Mouse (Mus musculus): ENCODE measurements around the gene Kptn. TPM values are rescaled to one million over a fixed set of nuclear protein-coding genes. Genes with fewer than 3 reads are reported as not detected.

The Kptn gene
- polyA plus RNA-seq, 1 experiment from 2014 or later = 20.7 TPM

DNA sequence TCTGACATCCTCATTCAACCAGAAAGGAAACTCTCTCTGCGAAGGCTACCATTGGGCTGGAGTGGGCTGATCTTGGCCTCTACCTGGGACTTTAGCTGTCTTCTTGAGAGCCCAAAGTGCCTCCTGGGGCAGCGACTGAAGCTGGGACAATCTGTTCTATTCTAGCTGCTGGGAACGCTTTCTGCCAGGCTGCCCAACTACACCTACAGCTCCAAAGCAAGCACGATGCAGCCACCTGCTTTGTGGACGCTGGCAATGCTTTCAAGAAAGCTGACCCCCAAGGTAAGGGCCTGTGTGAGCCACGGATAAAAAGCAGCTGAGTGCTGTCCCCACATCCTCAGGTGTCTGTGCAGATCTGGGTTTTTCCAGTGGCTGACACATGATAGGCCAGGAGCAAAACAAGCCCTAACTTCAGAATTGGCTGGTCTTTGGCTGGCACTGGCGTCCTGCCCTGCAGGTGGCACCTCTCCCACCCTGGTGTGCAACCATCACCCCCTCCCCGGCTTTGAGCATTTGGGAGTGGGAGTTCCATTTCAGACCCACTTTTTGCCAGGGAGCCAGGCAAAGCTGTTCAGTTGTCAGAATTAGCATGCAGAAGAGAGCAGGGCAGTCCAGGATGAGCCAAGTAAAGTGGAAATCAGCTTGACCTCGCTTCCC is 10.7 kb upstream of the Kptn start:
- Histone ChIP-seq H3K4me2 (no peak overlapping the region), H3K9ac (ENCODE audit: low read depth, low read length) (no peak overlapping the region), H3K4me3 (ENCODE audit: low read depth, low read length) (no peak overlapping the region), H3K36me3 (ENCODE audit: control insufficient read depth, insufficient read depth, low read length) (peaks cover 48% of the 10 kb centered on the region), H3K9me3 (ENCODE audit: control insufficient read depth, low read length) (no peaks in the 10 kb centered on the region), H3K27ac (ENCODE audit: low read depth, low read length) (no peak overlapping the region), H3K27me3 (replicated peaks; ENCODE audit: control insufficient read depth, insufficient read depth, low read length) (no peaks in the 10 kb centered on the region), H3K4me1 (replicated peaks; ENCODE audit: control insufficient read depth, insufficient read depth, low read length) (no peaks in the 10 kb centered on the region)
- DNase-seq (ENCODE audit: low spot score) = no peak
- 89% methylated on average over 9 of the region's 9 CpGs for WGBS
- ATAC-seq (replicated peaks; ENCODE audit: low FRiP score) = no peak

DNA sequence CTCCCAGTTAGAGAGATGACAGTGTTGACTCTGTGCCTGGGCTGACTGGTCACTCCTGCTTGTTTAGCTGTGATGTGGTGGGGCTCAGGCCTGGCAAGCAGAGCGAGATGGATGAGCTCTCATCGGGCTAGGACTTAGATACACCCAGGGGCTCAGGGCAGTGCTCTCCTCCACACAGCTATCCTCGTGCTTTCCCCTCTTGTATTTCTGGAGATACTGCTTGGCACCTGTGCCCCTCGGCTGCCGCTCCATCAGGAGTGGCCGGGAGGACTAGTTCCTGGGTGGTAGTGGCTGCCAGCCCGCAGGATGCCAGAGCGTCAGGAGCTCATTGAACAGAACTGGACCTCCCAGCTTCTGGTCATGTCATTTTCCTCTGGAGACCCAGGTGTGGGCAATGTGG is 9.5 kb upstream of the Kptn start:
- no peak overlapping the region; the same call in 1 of the 2 replicates for H3K9ac ChIP-seq (ENCODE audit: low read depth, low read length)
- 92% methylated on average over 8 of the region's 8 CpGs for WGBS

DNA sequence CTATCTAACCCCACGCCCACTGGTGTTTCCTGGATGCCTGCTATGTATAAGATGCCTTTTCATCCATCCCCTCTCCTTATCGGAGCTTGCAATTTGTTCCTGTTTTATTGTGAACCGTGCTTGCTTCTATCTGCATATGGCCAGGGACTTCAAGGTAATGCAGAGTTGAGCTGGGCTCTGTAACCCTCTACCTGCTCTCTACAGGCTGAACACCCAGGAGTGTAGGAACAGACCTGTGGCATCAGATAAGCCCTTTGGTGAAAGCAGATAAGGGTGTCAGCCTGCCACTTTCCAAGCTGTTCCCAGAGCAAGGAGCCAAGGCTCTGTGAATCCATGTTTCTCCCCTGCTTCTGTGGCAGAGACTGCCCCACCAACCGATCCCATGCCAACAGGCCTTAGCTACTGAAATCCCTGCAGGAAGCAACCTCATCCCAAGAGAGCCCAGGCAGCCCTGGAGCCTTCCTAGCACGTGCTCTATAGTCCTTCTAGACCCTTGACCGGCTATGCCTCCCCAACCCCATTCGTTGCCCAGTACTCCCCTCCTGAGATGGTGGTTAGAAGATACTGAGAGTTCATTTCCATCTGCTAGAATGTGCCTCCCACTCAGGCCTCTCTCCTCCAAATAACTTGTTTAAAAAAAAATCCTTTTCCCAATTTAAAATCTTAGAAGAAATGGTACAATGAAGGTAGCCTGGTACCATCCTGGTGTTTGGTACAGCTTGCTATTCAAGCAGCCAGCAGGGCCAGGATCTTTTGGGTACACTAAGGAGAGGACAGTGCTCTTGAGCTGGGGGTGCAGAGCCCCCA is 8.2 kb upstream of the Kptn start:
- 86% methylated on average over 7 of the region's 7 CpGs for WGBS

More for the DNA sequence above, 9.5 kb upstream of the Kptn start:
- Histone ChIP-seq H3K36me3 (ENCODE audit: control insufficient read depth, insufficient read depth, low read length) (peaks cover 53% of the 10 kb centered on the region), H3K27ac (ENCODE audit: low read depth, low read length) (no peak overlapping the region), H3K4me1 (replicated peaks; ENCODE audit: control insufficient read depth, insufficient read depth, low read length) (no peaks in the 10 kb centered on the region), H3K27me3 (replicated peaks; ENCODE audit: control insufficient read depth, insufficient read depth, low read length) (no peaks in the 10 kb centered on the region), H3K9me3 (ENCODE audit: control insufficient read depth, low read length) (no peaks in the 10 kb centered on the region), H3K4me2 (no peak overlapping the region), H3K4me3 (ENCODE audit: low read depth, low read length) (no peak overlapping the region)
- ATAC-seq (replicated peaks; ENCODE audit: low FRiP score) (no peak), DNase-seq (ENCODE audit: low spot score) (no peak)

DNA sequence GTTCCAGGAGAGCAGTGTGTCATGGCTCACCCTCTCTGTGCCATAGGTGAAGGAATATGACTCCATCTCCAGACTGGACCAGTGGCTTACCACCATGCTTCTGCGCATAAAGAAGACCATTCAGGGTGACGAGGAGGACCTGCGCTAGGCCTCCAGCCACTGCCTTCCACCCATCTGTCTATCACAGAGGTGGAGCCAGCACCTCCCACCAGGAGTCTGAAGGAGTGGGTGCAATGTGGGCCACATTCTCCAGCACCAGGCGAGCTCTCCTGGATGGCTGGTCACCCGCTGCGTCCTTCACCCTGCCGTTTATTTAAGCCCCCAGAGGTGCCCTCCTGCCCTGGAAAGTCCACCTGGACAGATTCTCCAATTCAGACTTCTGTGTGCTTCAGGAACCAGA is 3.3 kb upstream of the Kptn start:
- H3K4me1 ChIP-seq (replicated peaks; ENCODE audit: control insufficient read depth, insufficient read depth, low read length) = no peaks in the 10 kb centered on the region; the same call in 1 of the 2 replicates
- no peak overlapping the region for H3K4me2 ChIP-seq
- no peaks in the 10 kb centered on the region for H3K9me3 ChIP-seq (ENCODE audit: control insufficient read depth, low read length)
- DNase-seq (ENCODE audit: low spot score) (no peak), ATAC-seq (replicated peaks; ENCODE audit: low FRiP score) (no peak)
- H3K4me3 ChIP-seq (ENCODE audit: low read depth, low read length) = no peak overlapping the region
- no peak overlapping the region for H3K9ac ChIP-seq (ENCODE audit: low read depth, low read length)
- H3K36me3 ChIP-seq (ENCODE audit: control insufficient read depth, insufficient read depth, low read length) = peaks cover 42% of the 10 kb centered on the region
- no peak overlapping the region for H3K27ac ChIP-seq (ENCODE audit: low read depth, low read length)
- WGBS = 95% methylated on average over 7 of the region's 7 CpGs
- H3K27me3 ChIP-seq (replicated peaks; ENCODE audit: control insufficient read depth, insufficient read depth, low read length) = no peaks in the 10 kb centered on the region

More for the DNA sequence above, 8.2 kb upstream of the Kptn start:
- Histone ChIP-seq H3K27ac (ENCODE audit: low read depth, low read length) (no peak overlapping the region), H3K4me2 (no peak overlapping the region), H3K4me1 (replicated peaks; ENCODE audit: control insufficient read depth, insufficient read depth, low read length) (no peaks in the 10 kb centered on the region), H3K9ac (ENCODE audit: low read depth, low read length) (no peak overlapping the region), H3K27me3 (replicated peaks; ENCODE audit: control insufficient read depth, insufficient read depth, low read length) (no peaks in the 10 kb centered on the region), H3K36me3 (ENCODE audit: control insufficient read depth, insufficient read depth, low read length) (peaks cover 65% of the 10 kb centered on the region), H3K4me3 (ENCODE audit: low read depth, low read length) (no peak overlapping the region), H3K9me3 (ENCODE audit: control insufficient read depth, low read length) (no peaks in the 10 kb centered on the region)
- no peak for ATAC-seq (replicated peaks; ENCODE audit: low FRiP score)
- no peak for DNase-seq (ENCODE audit: low spot score)

GRCm38 (mm10) chr7:16117100-16117499 is 2.6 kb upstream of the Kptn start:
- H3K9me3 ChIP-seq (ENCODE audit: control insufficient read depth, low read length) = no peaks in the 10 kb centered on the region
- ATAC-seq (replicated peaks; ENCODE audit: low FRiP score) (no peak), DNase-seq (ENCODE audit: low spot score) (no peak)
- H3K9ac ChIP-seq (ENCODE audit: low read depth, low read length) = no peak overlapping the region
- H3K27ac ChIP-seq (ENCODE audit: low read depth, low read length) = no peak overlapping the region
- 83% methylated on average over 3 of the region's 3 CpGs for WGBS
- no peak overlapping the region for H3K4me3 ChIP-seq (ENCODE audit: low read depth, low read length)
- H3K4me2 ChIP-seq = no peak overlapping the region
- H3K36me3 ChIP-seq (ENCODE audit: control insufficient read depth, insufficient read depth, low read length) = peaks cover 39% of the 10 kb centered on the region
- no peaks in the 10 kb centered on the region; the same call in 1 of the 2 replicates for H3K4me1 ChIP-seq (replicated peaks; ENCODE audit: control insufficient read depth, insufficient read depth, low read length)
- H3K27me3 ChIP-seq (replicated peaks; ENCODE audit: control insufficient read depth, insufficient read depth, low read length) = no peaks in the 10 kb centered on the region

DNA sequence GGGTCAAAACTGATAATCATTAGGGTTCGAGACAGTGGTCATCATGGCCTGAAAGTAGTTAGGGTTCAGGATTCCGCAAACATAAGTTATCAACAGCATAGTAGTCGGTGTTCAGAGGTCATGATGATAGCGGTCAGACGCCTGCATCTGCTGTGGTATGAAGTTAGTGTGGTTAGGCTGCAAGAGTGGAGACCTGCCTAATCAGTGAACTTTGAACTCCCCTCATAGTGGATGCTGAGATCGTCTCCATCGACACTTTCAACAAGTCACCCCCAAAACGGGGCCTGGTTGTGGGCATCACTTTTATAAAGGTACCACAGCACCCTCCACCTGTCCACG is 536 bp downstream of the Kptn start:
- Histone ChIP-seq H3K9me3 (ENCODE audit: control insufficient read depth, low read length) (no peaks in the 10 kb centered on the region), H3K27ac (ENCODE audit: low read depth, low read length) (no peak overlapping the region), H3K9ac (ENCODE audit: low read depth, low read length) (peak overlapping the region; percentile 84), H3K36me3 (ENCODE audit: control insufficient read depth, insufficient read depth, low read length) (peaks cover 16% of the 10 kb centered on the region), H3K27me3 (replicated peaks; ENCODE audit: control insufficient read depth, insufficient read depth, low read length) (no peaks in the 10 kb centered on the region), H3K4me3 (ENCODE audit: low read depth, low read length) (peak overlapping the region; percentile 77), H3K4me2 (peak overlapping the region; percentile 78), H3K4me1 (replicated peaks; ENCODE audit: control insufficient read depth, insufficient read depth, low read length) (no peaks in the 10 kb centered on the region; the same call in 1 of the 2 replicates)
- WGBS = 38% methylated on average over 9 of the region's 9 CpGs
- no peak for ATAC-seq (replicated peaks; ENCODE audit: low FRiP score)
- no peak for DNase-seq (ENCODE audit: low spot score)

GRCm38 (mm10) chr7:16125829-16126228 is 6.1 kb downstream of the Kptn start:
- H3K4me1 ChIP-seq (replicated peaks; ENCODE audit: control insufficient read depth, insufficient read depth, low read length) = 0 out of 2 replicates have a peak, but pooled peaks cover 7% of the 10 kb centered on the region
- H3K9ac ChIP-seq (ENCODE audit: low read depth, low read length) = no peak overlapping the region
- H3K9me3 ChIP-seq (ENCODE audit: control insufficient read depth, low read length) = no peaks in the 10 kb centered on the region
- H3K4me2 ChIP-seq = no peak overlapping the region
- no peaks in the 10 kb centered on the region for H3K36me3 ChIP-seq (ENCODE audit: control insufficient read depth, insufficient read depth, low read length)
- peaks cover 12% of the 10 kb centered on the region for H3K27me3 ChIP-seq (replicated peaks; ENCODE audit: control insufficient read depth, insufficient read depth, low read length)
- 77% methylated on average over 9 of the region's 9 CpGs for WGBS
- DNase-seq (ENCODE audit: low spot score) = no peak
- ATAC-seq (replicated peaks; ENCODE audit: low FRiP score) = no peak
- no peak overlapping the region for H3K27ac ChIP-seq (ENCODE audit: low read depth, low read length)
- no peak overlapping the region for H3K4me3 ChIP-seq (ENCODE audit: low read depth, low read length)

- Histone ChIP-seq H3K4me3 (ENCODE audit: low read depth, low read length) (no peak overlapping the region), H3K36me3 (ENCODE audit: control insufficient read depth, insufficient read depth, low read length) (no peaks in the 10 kb centered on the region), H3K9me3 (ENCODE audit: control insufficient read depth, low read length) (no peaks in the 10 kb centered on the region), H3K9ac (ENCODE audit: low read depth, low read length) (no peak overlapping the region), H3K4me2 (no peak overlapping the region), H3K27ac (ENCODE audit: low read depth, low read length) (no peak overlapping the region), H3K27me3 (replicated peaks; ENCODE audit: control insufficient read depth, insufficient read depth, low read length) (peaks cover 28% of the 10 kb centered on the region), H3K4me1 (replicated peaks; ENCODE audit: control insufficient read depth, insufficient read depth, low read length) (0 out of 2 replicates have a peak, but pooled peaks cover 7% of the 10 kb centered on the region)
- 86% methylated on average over 6 of the region's 6 CpGs for WGBS
- DNase-seq (ENCODE audit: low spot score) (no peak), ATAC-seq (replicated peaks; ENCODE audit: low FRiP score) (no peak)
Measured at GRCm38 (mm10) chr7:16128344-16128743, 8.6 kb downstream of the Kptn start.
